Mouse (Mus musculus): Measurements from ENCODE around the gene Camk1g.

The Camk1g gene

GRCm38 (mm10) chr1:193370096-193370495, at the start of gene Camk1g:
Camk1g (minus strand) TSS chr1:193370298.
- DNase-seq = no peak

GRCm38 (mm10) chr1:193419168-193419567, 49.1 kb upstream of the Camk1g start:
- DNase-seq = no peak

- DNase-seq = no peak
Measured at GRCm38 (mm10) chr1:193418656-193419055, 48.6 kb upstream of the Camk1g start.

- no peak for DNase-seq
Measured at GRCm38 (mm10) chr1:193414067-193414466, 44.0 kb upstream of the Camk1g start.

GRCm38 (mm10) chr1:193413368-193414000, 43.4 kb upstream of the Camk1g start:
- DNase-seq = no peak

DNA sequence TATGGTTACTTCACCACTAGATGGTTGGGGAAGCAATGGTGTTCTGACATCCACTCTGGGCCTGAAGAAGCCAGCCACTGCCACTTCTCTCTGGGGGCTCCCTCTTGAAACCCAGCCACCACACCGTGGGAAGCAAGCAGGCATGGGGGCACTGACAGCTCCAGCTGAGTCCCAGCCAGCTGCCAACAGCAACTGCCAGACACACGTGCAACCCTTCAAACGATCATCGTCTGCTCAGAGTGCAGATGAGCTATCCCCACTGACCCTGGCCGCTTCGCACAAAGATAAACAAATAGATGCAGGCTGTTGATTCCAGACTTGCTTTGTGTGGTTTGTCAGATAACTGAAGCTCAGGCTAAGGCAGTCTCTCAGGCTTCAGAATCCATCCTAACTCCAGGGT, 37.4 kb upstream of the Camk1g start:
- peak; percentile 33 to 60 for DNase-seq

DNA sequence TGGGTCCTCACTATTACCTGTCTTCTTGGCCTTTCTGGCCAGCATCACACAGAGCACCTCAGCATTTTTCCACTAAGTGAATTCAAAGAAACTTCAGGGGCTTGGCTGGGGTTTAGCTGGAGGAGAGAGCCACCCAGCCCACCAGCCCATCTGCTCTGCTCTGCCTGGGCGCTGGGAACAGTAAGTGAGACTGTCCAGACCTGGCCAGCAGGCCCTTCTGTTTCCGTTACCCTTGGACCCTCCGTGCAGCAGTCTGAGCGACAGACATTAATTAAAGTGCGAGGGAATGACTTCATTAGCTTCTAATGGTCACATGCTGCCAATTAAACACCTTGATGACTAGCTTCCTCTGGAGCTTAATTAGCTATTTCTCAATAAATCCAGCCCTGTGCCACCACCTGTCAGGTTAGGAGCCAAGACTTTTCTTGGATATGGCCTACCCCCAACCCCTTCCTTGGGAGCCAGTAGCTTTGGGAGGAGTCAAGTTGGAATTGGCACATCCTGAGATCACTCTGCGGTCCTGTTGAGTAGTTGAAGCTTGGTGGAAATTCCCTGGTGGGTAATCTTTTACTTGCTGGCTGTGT, 36.1 kb upstream of the Camk1g start:
- DNase-seq = no peak

DNA sequence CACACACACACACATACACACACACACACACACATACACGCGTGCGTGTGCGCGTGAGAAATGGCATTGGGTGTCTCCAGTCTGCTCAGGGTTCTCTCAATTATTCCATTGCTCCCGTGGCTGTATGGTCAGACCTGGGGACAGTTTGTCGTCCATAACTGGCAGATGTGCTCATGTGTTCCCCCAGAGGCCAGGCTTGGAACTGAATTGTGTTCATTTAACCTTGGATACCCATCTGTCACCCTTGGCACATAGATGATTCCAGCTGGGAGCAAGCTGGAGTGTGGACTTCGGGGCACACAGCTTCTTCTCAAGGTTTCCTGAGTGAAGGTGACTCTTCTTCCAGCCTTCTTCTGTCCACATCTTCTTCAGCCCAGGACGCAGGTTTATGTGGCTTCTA, 31.6 kb upstream of the Camk1g start:
- DNase-seq = no peak

- no peak for DNase-seq
Measured at GRCm38 (mm10) chr1:193400348-193400747, 30.2 kb upstream of the Camk1g start.

DNA sequence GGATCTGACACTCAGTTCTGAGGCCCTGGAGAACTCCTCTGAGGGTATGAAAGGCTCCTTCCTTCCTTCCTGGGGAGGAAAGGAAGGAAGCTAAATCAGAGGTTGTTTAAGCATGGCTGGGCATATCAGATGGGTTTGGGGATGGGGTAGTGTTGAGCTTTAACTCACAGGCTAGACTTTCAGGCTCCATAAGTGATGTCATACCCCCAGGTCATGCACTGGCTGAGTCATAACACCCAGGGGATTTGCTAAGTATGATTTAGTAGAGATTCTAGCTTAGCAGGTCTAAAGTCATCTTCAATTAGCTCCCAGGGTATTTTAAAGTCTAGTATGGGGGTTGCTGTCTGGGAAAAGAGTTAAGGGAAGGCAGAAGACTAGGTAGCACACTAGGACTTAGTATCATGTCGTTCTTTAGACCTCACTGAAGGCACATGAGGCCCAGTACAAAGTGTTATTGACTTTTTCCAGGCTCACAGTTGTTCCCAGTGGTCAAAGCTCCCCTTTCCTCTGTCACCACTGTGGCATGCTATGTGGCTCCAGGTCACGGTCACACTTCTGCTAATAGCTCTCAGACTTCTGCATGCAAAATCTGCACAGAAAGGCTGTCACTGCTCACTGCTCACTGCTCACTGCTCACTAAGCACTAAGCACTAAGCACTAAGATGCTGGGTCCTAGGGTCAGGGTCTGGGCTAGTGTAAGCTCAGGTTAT, 28.8 kb upstream of the Camk1g start:
- DNase-seq = no peak

GRCm38 (mm10) chr1:193397109-193397508, 27.0 kb upstream of the Camk1g start:
- no peak for DNase-seq

- DNase-seq = no peak
Measured at GRCm38 (mm10) chr1:193392266-193392665, 22.2 kb upstream of the Camk1g start.

GRCm38 (mm10) chr1:193390004-193390403, 19.9 kb upstream of the Camk1g start:
- no peak for DNase-seq

DNA sequence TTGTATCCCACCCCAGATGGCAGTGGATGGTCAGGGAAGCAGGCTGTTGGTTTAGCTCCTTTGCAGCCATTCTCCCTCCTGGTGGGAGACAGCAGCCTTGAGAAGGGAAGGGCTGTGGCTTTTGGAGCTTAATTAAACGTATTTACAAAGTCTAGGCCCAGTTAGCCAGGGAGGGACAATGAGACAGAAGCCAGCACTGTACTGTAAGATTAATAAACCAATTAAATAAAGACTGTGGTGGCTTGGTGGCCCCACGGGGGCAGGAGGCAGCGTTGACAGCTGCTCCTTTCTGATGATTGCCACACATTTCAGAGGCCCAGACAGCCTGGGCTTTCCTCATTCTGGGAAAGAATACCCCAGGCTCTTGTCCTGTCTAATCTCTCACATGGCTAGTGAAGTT, 19.4 kb upstream of the Camk1g start:
- no peak for DNase-seq

- no peak for DNase-seq
Measured at GRCm38 (mm10) chr1:193387241-193387640, 17.1 kb upstream of the Camk1g start.

- DNase-seq = peak; percentile 52 to 62
Measured at GRCm38 (mm10) chr1:193386136-193386535, 16.0 kb upstream of the Camk1g start.

- DNase-seq = peak; percentile 42 to 51
Measured at GRCm38 (mm10) chr1:193382841-193383462, 12.9 kb upstream of the Camk1g start.

DNA sequence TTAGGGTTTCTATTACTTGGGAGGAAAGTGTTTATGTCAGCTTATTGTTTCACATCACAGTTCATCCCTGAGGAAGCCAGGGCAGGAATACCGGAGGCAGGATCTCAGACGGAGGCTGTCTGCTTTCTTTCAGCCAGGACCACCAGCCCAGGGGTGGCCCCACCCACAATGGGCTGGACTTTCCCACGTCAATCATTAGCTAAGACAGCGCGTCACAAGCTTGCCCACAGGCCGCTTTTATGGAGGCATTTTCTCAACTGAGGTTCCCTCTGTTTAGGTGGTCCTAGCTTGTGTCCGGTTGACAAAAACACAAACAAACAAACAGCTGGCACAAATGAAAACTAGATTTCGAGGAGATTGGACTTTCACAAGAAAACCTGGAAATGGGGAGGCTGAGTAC, 12.3 kb upstream of the Camk1g start:
- DNase-seq = peak; percentile 24 to 52

DNA sequence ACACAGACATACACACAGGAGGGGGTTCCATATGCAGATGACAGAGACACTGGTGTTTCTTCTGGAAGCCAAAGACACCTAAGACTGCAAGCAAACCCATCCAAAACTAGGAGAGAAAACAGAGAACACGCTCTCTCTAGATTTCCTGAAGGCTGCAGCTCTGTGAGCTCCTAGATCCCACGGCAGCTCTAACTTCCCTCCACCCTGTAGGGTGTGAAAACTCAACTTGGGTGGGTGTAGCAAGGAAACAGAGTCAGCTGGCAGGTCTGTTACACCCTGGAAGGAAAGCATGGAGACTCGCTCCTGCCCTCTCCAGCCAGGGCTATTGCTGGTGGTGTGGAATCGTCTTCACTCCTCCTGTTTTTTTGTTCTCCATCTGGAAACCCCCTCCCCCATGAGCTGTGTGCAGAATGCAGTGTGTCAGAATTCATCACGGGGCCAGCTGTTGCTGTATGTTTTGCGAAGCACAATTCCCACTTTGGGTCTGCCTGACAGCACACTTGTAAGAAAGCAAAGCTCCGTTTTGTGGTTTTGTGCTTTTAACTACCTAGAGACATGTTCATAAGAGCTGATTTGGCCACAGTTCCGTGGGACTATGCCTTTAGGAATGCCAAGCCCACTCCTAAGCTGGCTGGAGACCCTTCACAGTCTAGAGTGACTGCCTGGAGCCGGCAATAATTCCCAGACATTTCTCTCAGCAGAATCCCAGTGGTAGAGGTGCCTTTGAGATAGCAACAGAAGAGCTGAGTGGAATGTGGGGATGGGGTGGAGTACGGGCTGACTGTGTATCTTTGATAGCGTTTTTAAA, 11.7 kb upstream of the Camk1g start:
- no peak for DNase-seq

DNA sequence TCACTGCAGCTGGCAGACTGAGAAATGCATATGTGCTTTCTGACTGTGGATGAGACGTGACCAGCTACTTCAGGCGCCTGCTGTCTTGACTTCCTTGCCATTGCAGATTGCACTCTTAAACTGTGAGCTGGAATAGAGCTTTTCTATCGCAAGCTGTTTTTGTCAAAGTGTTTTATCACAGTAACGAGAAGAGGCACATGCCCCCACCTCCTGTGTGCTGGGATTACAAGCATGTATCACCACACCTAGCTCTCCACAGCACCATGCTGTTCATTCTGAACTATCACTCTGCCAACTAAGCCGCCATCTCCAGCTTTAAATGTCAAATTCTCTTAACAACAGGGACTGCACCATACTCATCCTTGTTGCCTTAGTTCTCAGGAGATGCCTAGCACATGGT, 10.8 kb upstream of the Camk1g start:
- DNase-seq = no peak

DNA sequence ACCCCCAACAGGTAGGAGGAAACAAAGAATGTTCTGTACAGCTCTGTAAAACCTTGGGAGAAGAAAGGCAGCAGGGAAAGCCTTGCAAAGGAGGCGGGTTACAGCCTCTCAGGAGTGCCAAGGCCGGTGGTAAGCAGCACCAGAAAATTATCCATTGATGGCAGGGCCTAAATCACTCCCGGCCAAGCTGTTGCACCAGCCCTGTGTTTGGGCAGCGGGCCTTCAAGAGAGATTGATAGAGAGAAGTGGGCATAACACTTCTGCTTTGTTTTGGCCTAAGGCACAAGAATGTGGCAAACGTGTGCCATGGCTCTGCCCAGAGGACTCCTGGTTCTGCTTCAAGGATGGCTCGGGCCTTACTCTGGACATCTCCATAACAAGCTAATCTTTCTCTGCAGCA, 9.5 kb upstream of the Camk1g start:
- no peak for DNase-seq

- peak; percentile 49 to 52 for DNase-seq
Measured at GRCm38 (mm10) chr1:193376478-193377134, 6.5 kb upstream of the Camk1g start.
